Mouse (Mus musculus) heart, embryonic 15.5 days (tissue): ENCODE data around the gene Cacna1c. TPM values are rescaled to one million over a fixed set of nuclear protein-coding genes. Genes with fewer than 3 reads are reported as not detected.

Experiments
- ATAC-seq: fragments of 200-750 bp; cut with Nextera tagmentation; replicated peaks from 2 replicates; pipeline ENCODE4 v1.8.0; 2017; ENCODE audit warnings: low read depth, moderate TSS enrichment; ENCODE audit not compliant: insufficient number of reproducible peaks, insufficient read depth, low FRiP score
- H3K27ac ChIP-seq: fragments of 300-500 bp; sonication (generic); 2 replicates; pipeline ENCODE4 v1.5.1; 2015; ENCODE audit warnings: mild to moderate bottlenecking, inconsistent platforms
- H3K27me3 ChIP-seq: fragments of 300-500 bp; sonication (generic); 2 replicates; pipeline ENCODE4 v1.6.1; 2015; ENCODE audit warnings: inconsistent platforms
- H3K36me3 ChIP-seq: fragments of 300-500 bp; sonication (generic); 2 replicates; pipeline ENCODE4 v1.6.1; 2015; ENCODE audit warnings: mild to moderate bottlenecking, inconsistent platforms
- H3K4me1 ChIP-seq: fragments of 300-500 bp; sonication (generic); replicated peaks from 2 replicates; pipeline ENCODE4 v1.6.1; 2015; ENCODE audit warnings: inconsistent platforms
- H3K4me2 ChIP-seq: fragments of 300-500 bp; sonication (generic); 2 replicates; pipeline ENCODE4 v1.6.1; 2015; ENCODE audit warnings: inconsistent platforms, mild to moderate bottlenecking, moderate library complexity
- H3K4me3 ChIP-seq: fragments of 300-500 bp; sonication (generic); 2 replicates; pipeline ENCODE4 v1.5.1; 2015; ENCODE audit warnings: mild to moderate bottlenecking, inconsistent platforms
- H3K9ac ChIP-seq: fragments of 300-500 bp; sonication (generic); 2 replicates; pipeline ENCODE4 v1.6.1; 2015; ENCODE audit warnings: mild to moderate bottlenecking, inconsistent platforms
- H3K9me3 ChIP-seq: fragments of 300-500 bp; sonication (generic); replicated peaks from 2 replicates; pipeline ENCODE4 v1.6.1; 2016; ENCODE audit warnings: inconsistent platforms
- WGBS: fragments of 180-500 bp; shearing (Covaris S2); methylation state at CpG from one replicate; pipeline ENCODE4 v1.1.7; 2015; ENCODE audit warnings: mixed read lengths; 5-methylcytosine and 5-hydroxymethylcytosine counted together
- polyA plus RNA-seq: library from polyadenylated mRNA; unstranded; fragments of >200 nt; fragmentation: Nextera tagmentation; extraction: Ambion mirVana; gene quantifications from 2 replicates; pipeline ENCODE4 v1.2.1, GENCODE M21; 2015

The Cacna1c gene
- polyA plus RNA-seq, 1 experiment from 2014 or later, result 65.3 TPM

DNA sequence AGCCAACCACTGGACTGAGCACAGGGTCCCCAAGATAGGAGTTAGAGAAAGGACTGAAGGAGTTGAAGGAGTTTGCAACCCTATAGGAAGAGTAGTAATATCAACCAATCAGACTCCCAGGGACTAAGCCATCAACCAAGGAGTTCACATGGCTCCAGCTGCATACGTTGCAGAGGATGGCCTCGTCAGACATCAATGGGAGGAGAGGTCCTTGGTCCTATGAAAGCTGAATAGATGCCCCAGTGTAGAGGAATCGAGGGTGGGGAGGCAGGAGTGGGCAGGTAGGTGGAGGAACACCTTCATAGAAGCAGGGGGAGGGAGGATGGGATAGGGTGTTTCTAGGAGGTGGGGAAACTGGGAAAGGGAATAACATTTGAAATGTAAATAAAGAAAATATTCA is 8.7 kb upstream of the Cacna1c start:
- H3K36me3 ChIP-seq, result no peaks in the 10 kb centered on the region
- no peaks in the 10 kb centered on the region for H3K27me3 ChIP-seq
- 0 out of 2 replicates have a peak overlapping the region, but pooled peaks have one; percentile 8 for H3K27ac ChIP-seq
- H3K4me1 ChIP-seq, result peaks cover 42% of the 10 kb centered on the region
- H3K9me3 ChIP-seq, result no peaks in the 10 kb centered on the region
- no peak overlapping the region for H3K9ac ChIP-seq
- ATAC-seq, result no peak
- H3K4me3 ChIP-seq, result no peak overlapping the region
- H3K4me2 ChIP-seq, result no peak overlapping the region
- WGBS, result 63% methylated on average over 3 of the region's 3 CpGs

DNA sequence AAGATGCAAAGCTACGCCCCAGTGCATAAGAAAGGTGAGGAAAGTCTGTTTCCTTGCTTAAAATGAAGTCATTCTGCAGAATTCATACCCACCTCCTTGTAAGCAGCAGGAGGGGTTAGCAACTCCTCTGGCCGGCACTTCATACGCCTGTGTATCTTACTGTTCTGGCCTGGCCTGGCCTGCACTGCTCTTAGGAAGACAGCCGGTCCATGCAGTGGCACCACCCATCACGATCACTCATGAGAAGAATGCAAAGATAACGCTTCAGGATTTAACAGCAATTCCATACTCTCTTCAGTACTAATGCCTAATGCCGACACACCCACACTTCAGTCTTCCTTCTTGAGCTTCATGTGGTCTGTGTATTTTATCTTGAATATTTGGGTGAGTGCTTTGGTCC is 8.1 kb upstream of the Cacna1c start:
- Histone ChIP-seq H3K27ac (peak overlapping the region; percentile 8), H3K4me1 (peaks cover 48% of the 10 kb centered on the region), H3K9ac (no peak overlapping the region), H3K27me3 (no peaks in the 10 kb centered on the region), H3K4me2 (no peak overlapping the region), H3K9me3 (no peaks in the 10 kb centered on the region), H3K4me3 (no peak overlapping the region), H3K36me3 (no peaks in the 10 kb centered on the region)
- WGBS, result 43% methylated on average over 7 of the region's 7 CpGs
- no peak for ATAC-seq

DNA sequence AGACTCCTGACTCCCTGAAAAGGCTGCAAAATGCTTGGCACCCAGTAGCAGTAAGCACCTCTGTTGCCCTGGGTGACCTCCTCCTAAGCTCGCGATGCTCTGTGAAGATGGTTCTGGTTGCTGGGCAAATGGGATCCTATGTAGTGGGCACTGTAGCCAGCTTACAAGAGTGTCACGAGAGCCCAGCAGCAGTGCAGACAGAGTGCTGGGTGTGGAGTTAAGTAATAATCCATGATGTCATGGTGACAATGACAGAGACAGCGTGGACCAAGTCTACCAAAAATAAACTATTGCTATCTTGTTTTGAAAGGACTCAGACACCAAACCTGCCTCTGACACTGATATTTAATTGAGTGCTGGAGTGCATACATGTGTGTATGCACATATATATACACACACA is 5.4 kb upstream of the Cacna1c start:
- H3K9me3 ChIP-seq, result no peaks in the 10 kb centered on the region
- 49% methylated on average over 4 of the region's 4 CpGs for WGBS
- H3K36me3 ChIP-seq, result no peaks in the 10 kb centered on the region
- peak overlapping the region; percentile 60 for H3K27ac ChIP-seq
- peaks cover 73% of the 10 kb centered on the region for H3K4me1 ChIP-seq
- H3K4me2 ChIP-seq, result no peak overlapping the region
- H3K9ac ChIP-seq, result no peak overlapping the region
- no peak overlapping the region for H3K4me3 ChIP-seq
- H3K27me3 ChIP-seq, result no peaks in the 10 kb centered on the region
- peak; percentile 44; the same call in 1 of the 2 replicates for ATAC-seq

DNA sequence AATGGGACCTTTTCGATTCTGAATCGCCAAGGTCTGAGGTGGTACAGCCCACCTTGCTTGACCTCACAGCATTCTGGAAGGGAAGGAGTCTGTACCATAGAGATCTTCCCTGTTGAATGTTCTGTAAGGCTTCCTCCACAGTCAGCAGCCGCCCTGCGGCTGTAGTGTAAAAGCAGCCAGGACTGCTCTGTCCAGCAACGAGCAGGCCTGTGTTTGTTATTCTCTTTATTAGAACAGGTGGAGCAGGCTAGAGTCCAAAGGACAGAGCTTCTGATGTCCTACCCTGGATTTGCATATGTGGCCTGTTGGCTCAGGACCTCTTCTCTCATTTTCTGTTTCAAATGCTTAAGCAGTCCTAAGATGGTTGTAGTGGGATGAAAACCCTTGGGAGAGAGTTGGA is 4.1 kb upstream of the Cacna1c start:
- H3K9me3 ChIP-seq, result no peaks in the 10 kb centered on the region
- 60% methylated on average over 5 of the region's 5 CpGs for WGBS
- no peak for ATAC-seq
- no peak overlapping the region for H3K4me3 ChIP-seq
- H3K36me3 ChIP-seq, result no peaks in the 10 kb centered on the region
- no peak overlapping the region for H3K9ac ChIP-seq
- no peak overlapping the region for H3K4me2 ChIP-seq
- peaks cover 72% of the 10 kb centered on the region for H3K4me1 ChIP-seq
- H3K27me3 ChIP-seq, result no peaks in the 10 kb centered on the region
- peak overlapping the region; percentile 59 for H3K27ac ChIP-seq

DNA sequence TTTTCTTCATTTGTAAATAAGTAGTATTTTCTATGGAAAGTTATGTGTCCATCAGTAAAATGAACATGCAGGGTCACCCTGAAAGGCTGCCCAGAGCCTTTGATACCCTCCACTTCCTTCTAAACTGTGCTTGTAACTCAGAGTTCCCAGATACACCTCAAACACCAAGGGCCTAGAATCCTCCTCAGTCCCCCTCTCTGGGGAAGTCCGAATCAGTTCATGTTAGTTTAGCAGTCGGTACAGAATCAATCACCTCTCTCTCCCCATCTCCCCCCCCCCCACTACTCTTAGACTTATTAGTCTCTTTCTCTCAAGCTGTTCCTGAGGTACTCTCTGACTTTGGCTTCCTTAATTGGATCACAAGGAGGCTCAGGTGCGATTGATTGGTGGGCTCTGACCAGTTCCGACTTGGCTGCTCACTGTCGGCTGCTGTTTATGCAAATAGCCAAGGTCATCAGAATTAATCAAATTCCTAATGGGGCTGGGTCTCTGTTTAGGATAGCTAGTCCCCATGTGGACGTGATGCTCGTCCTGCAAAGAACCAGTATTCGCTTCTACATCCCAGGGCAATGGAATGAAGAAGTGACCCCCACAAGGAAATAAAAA is 3.2 kb upstream of the Cacna1c start:
- peaks cover 64% of the 10 kb centered on the region for H3K4me1 ChIP-seq
- H3K27ac ChIP-seq, result no peak overlapping the region
- no peaks in the 10 kb centered on the region for H3K27me3 ChIP-seq
- WGBS, result 55% methylated on average over 8 of the region's 8 CpGs
- no peaks in the 10 kb centered on the region for H3K36me3 ChIP-seq
- H3K9me3 ChIP-seq, result no peaks in the 10 kb centered on the region
- no peak overlapping the region for H3K9ac ChIP-seq
- H3K4me2 ChIP-seq, result no peak overlapping the region
- no peak for ATAC-seq
- H3K4me3 ChIP-seq, result no peak overlapping the region

DNA sequence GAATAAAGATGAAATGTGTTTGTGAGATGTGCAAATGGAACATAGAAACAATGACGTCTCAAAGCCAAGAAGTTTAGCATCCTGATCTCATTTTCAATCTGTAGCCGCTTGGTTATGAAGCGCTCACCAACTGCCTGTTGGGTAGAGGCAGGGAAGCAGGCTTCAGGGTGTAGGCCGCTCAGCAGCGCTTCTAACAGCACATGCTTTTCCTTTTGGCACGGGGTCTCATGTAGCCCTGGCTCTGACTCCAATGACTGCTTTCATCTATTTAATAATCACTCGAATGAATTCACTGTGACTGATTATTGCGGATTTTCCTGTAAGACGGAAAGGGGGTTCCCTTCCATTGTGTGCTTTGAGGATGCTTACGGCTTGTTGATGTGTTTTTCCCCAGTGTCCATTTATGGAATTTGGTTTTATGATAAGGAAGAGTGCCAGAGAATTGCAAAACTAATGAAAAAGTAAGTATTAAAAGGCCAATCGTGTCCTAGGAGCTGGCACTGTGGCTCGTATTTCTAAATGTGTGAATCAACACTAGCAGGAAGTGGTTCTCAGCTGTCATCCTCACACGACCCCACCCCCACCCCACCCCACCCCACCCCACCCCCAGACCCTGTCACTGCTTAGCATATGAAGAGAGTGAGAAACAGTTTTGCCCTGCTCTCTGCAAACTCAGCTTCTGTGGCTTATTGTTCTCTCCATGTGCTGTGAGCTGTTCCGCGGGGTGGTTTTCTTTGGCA is 2.5 kb upstream of the Cacna1c start:
- Histone ChIP-seq H3K36me3 (no peaks in the 10 kb centered on the region), H3K9ac (no peak overlapping the region), H3K27me3 (no peaks in the 10 kb centered on the region), H3K9me3 (no peaks in the 10 kb centered on the region), H3K4me1 (peaks cover 58% of the 10 kb centered on the region), H3K27ac (no peak overlapping the region), H3K4me2 (no peak overlapping the region), H3K4me3 (no peak overlapping the region)
- ATAC-seq, result no peak
- 57% methylated on average over 15 of the region's 15 CpGs for WGBS

DNA sequence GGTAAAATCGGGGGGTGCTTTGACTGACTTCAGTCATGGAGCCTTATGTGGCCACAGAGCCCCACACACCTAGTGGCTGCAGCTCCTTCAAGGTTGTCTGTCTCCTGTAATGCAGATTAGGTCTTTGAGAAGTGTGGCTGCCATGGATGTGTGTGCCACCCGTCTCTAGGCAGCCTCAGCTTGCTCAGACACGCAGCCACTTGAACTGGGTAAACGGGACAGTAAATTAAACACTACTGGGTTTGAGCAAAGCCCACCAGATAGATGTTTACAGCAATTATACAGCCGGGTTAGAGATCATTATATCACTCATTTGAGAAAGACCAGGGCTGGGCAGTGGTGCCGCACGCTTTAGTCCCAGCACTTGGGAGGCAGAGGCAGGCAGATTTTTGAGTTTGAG is 1.6 kb downstream of the Cacna1c start:
- WGBS, result 43% methylated on average over 7 of the region's 7 CpGs
- peaks cover 47% of the 10 kb centered on the region for H3K4me1 ChIP-seq

DNA sequence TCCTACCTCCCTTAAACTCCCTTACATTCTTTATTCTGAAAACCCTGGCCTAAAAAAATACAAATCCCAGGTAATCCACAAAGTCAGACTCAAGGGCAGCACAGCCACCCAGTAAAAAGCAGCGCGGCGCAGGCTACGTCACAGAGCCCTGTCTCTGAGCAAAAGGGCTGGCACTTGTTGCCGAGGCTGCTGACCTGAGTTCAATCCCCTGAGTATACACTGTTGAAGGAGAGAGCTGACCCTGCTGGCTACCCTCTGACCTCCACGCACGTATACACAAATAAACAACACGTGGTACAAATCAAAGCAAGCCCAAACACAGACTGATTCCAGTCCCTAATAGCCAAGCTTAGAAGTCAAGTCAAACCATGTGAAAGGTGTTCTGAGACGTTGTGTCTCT is 2.1 kb downstream of the Cacna1c start:
- Histone ChIP-seq H3K9me3 (no peaks in the 10 kb centered on the region), H3K27me3 (no peaks in the 10 kb centered on the region), H3K36me3 (peaks cover 10% of the 10 kb centered on the region; the same call in 1 of the 2 replicates), H3K4me1 (peaks cover 44% of the 10 kb centered on the region), H3K4me3 (peak overlapping the region; percentile 58), H3K4me2 (peak overlapping the region; percentile 62), H3K27ac (peak overlapping the region; percentile 98), H3K9ac (peak overlapping the region; percentile 61)
- 39% methylated on average over 9 of the region's 9 CpGs for WGBS
- no peak for ATAC-seq

More for the DNA sequence above, 1.6 kb downstream of the Cacna1c start:
- H3K27me3 ChIP-seq, result no peaks in the 10 kb centered on the region
- H3K4me2 ChIP-seq, result peak overlapping the region; percentile 62
- H3K9me3 ChIP-seq, result no peaks in the 10 kb centered on the region
- H3K36me3 ChIP-seq, result peaks cover 6% of the 10 kb centered on the region; the same call in 1 of the 2 replicates
- peak overlapping the region; percentile 61 for H3K9ac ChIP-seq
- ATAC-seq, result no peak
- peak overlapping the region; percentile 98 for H3K27ac ChIP-seq
- H3K4me3 ChIP-seq, result peak overlapping the region; percentile 58

DNA sequence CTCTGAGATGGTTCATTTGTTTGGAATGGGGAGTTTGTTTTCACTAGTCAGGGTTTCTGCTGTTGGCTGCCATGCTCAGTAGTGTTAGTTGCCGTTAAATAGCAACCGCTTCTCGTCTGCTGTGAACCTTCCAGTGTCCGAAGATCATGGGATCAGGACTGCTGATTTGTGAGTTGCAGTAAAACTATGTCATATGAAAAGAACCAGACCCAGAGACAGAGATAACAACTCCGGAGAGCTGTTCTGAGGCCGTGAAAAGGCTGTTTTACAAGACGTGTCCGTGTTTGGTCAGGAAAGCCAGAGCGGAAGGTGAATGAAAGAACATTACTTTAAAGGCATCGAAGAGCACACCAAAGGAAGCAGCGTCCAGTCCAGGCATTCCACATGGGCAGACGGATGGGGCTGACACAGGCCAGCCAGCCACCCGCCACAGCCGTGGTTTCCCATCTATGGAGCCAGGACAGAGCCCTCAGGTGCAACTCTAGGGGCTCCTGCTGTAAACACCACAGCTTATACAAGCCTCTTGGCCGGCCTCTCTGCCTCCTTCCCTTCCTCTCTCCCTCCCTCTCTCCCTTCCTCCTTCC is 2.6 kb downstream of the Cacna1c start:
- Histone ChIP-seq H3K36me3 (peaks cover 14% of the 10 kb centered on the region; the same call in 1 of the 2 replicates), H3K27me3 (no peaks in the 10 kb centered on the region), H3K9ac (peak overlapping the region; percentile 61), H3K4me2 (peak overlapping the region; percentile 62), H3K9me3 (no peaks in the 10 kb centered on the region), H3K27ac (peak overlapping the region; percentile 98), H3K4me1 (peaks cover 40% of the 10 kb centered on the region), H3K4me3 (peak overlapping the region; percentile 58)
- 27% methylated on average over 15 of the region's 15 CpGs for WGBS
- peak; percentile 53 for ATAC-seq

DNA sequence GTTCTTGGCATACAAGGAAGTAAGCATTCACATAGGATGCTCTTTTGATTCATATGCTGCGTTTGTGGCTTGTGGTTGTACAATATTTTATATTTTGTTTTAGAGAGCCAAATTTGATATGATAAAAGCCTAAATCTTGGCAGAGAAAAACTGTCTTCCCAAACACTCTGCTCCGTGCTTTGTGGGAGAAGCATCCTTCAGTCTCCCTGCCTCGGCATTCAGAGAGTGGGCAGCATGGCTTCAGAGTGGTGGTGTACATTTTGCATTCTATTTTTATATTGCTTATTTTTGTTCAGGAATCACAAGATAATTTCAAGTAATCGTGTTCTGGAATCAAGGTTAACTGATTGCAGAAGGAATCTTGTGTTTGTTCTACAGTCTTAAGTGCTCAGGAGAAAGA is 4.7 kb downstream of the Cacna1c start:
- 54% methylated on average over 4 of the region's 4 CpGs for WGBS
- H3K4me1 ChIP-seq, result peaks cover 35% of the 10 kb centered on the region
- peak overlapping the region; percentile 98 for H3K27ac ChIP-seq
- H3K9me3 ChIP-seq, result no peaks in the 10 kb centered on the region
- no peaks in the 10 kb centered on the region for H3K27me3 ChIP-seq
- H3K9ac ChIP-seq, result peak overlapping the region; percentile 15; the same call in 1 of the 2 replicates
- H3K36me3 ChIP-seq, result peaks cover 14% of the 10 kb centered on the region; the same call in 1 of the 2 replicates
- peak overlapping the region; percentile 58 for H3K4me3 ChIP-seq
- H3K4me2 ChIP-seq, result peak overlapping the region; percentile 62
- no peak for ATAC-seq

DNA sequence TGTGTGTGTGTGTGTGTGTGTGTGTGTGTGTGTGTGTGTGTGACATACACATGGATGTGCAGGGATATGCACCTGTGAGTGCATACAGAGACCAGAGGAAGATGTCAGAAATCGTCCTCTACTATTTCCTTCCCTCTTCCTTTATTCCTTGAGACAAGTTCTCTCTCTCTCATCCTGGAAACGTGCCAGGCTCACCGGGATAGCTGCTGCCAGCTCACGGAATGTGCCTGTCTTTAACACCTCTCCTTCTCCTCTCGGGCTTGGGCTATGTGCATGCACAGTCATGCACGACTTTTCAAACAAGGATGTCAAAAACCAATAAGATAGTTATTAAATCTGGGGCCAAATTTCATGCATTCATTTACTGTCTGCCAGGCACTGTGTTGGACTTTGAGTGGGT is 8.6 kb downstream of the Cacna1c start:
- Histone ChIP-seq H3K9me3 (no peaks in the 10 kb centered on the region), H3K4me1 (peaks cover 60% of the 10 kb centered on the region), H3K4me2 (no peak overlapping the region), H3K27me3 (no peaks in the 10 kb centered on the region), H3K4me3 (no peak overlapping the region), H3K27ac (peak overlapping the region; percentile 36; the same call in 1 of the 2 replicates), H3K9ac (no peak overlapping the region), H3K36me3 (peaks cover 14% of the 10 kb centered on the region; the same call in 1 of the 2 replicates)
- WGBS, result 40% methylated on average over 6 of the region's 6 CpGs
- no peak for ATAC-seq
